Mouse (Mus musculus) testis, adult 2 months (tissue): ENCODE data around the gene Chst4. TPM values are rescaled to one million over a fixed set of nuclear protein-coding genes. Genes with fewer than 3 reads are reported as not detected.
A peak's percentile ranks its signal among the peaks of the same experiment; 100 is the strongest.

Source experiments
- H3K27ac ChIP-seq: fragments of 200-500 bp; 2 replicates; pipeline ENCODE4 v1.5.1; 2012; ENCODE audit warnings: low read depth, low read length; ENCODE audit not compliant: control insufficient read depth, insufficient read depth
- H3K27me3 ChIP-seq: fragments of 200-500 bp; 2 replicates; pipeline ENCODE4 v1.6.1; 2012; ENCODE audit warnings: mild to moderate bottlenecking, low read length, moderate library complexity; ENCODE audit not compliant: control insufficient read depth, insufficient read depth
- H3K36me3 ChIP-seq: fragments of 200-500 bp; 2 replicates; pipeline ENCODE4 v1.6.1; 2012; ENCODE audit warnings: mild to moderate bottlenecking, low read length; ENCODE audit not compliant: control insufficient read depth, insufficient read depth
- H3K4me1 ChIP-seq: fragments of 200-500 bp; 2 replicates; pipeline ENCODE4 v1.6.1; 2012; ENCODE audit warnings: low read length; ENCODE audit not compliant: control insufficient read depth, insufficient read depth
- H3K4me3 ChIP-seq: fragments of 200-500 bp; 2 replicates; pipeline ENCODE4 v1.5.1; 2012; ENCODE audit warnings: low read depth, mild to moderate bottlenecking, low read length, moderate library complexity, mixed read lengths; ENCODE audit not compliant: control insufficient read depth
- CTCF ChIP-seq: fragments of 200-500 bp; IDR thresholded peaks from 2 replicates; pipeline ENCODE4 v1.5.1; 2012; ENCODE audit warnings: low read depth, mild to moderate bottlenecking, inconsistent platforms, low read length, moderate library complexity; ENCODE audit not compliant: control insufficient read depth, insufficient read depth, insufficient replicate concordance
- POLR2A ChIP-seq: fragments of 200-500 bp; IDR thresholded peaks from 2 replicates; pipeline ENCODE4 v1.6.1; 2012; ENCODE audit warnings: low read depth, mild to moderate bottlenecking, inconsistent platforms, low read length, moderate library complexity; ENCODE audit not compliant: control insufficient read depth
- polyA plus RNA-seq: library from polyadenylated mRNA; depleted of rRNA; stranded (reverse); fragments of >200 nt; gene quantifications from 2 replicates; pipeline ENCODE4 v1.2.3, GENCODE M21; 2012; rRNA removed

Gene Chst4
- polyA plus RNA-seq, result 0.06 and 0.14 TPM in 2 replicates

DNA sequence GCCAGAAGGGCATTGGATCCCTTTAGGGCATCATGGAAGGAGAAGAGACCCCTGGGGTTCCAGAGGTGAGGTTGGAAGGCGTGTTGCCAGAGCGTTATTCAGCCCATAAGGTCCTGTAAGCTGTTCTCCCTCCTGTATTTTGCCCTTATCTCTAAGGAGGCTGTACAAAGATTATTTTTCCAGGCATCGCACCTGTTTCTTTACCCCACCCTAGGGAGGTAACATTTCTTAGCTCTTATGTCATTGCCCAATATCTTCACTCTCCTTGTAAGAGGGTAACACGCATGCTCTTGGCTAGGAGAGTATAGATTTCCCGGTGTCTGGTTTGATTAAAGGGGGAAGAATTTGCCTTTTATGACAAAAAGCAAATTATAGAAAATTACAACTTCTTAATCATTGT lies at the start of gene Chst4:
Chst4 (minus strand) TSS at position 82 of the 400 bp plus-strand sequence.
- H3K36me3 ChIP-seq, result no peaks in the 10 kb centered on the region
- no peak for TF ChIP-seq POLR2A
- TF ChIP-seq CTCF, result no peak
- no peaks in the 10 kb centered on the region for H3K27me3 ChIP-seq
- no peak within 1 kb of the TSS for H3K27ac ChIP-seq
- no peak within 1 kb of the TSS for H3K4me3 ChIP-seq
- H3K4me1 ChIP-seq, result no peaks in the 10 kb centered on the region

GRCm38 (mm10) chr8:110082416-110083105 lies 43.0 kb upstream of the Chst4 start:
- H3K4me3 ChIP-seq, result no peak overlapping the region
- no peak for TF ChIP-seq POLR2A
- no peak for TF ChIP-seq CTCF
- no peaks in the 10 kb centered on the region for H3K27me3 ChIP-seq
- no peak overlapping the region for H3K27ac ChIP-seq
- H3K4me1 ChIP-seq, result peaks cover 3% of the 10 kb centered on the region
- H3K36me3 ChIP-seq, result no peaks in the 10 kb centered on the region; the same call in 1 of the 2 replicates

GRCm38 (mm10) chr8:110079282-110080221 lies 40.0 kb upstream of the Chst4 start, which contains the start of gene Zfp612:
Gene Zfp612 (plus strand): TSS chr8:110079746.
- H3K27ac ChIP-seq, result peak within 1 kb of the TSS; percentile 71
- no peaks in the 10 kb centered on the region; the same call in 1 of the 2 replicates for H3K36me3 ChIP-seq

DNA sequence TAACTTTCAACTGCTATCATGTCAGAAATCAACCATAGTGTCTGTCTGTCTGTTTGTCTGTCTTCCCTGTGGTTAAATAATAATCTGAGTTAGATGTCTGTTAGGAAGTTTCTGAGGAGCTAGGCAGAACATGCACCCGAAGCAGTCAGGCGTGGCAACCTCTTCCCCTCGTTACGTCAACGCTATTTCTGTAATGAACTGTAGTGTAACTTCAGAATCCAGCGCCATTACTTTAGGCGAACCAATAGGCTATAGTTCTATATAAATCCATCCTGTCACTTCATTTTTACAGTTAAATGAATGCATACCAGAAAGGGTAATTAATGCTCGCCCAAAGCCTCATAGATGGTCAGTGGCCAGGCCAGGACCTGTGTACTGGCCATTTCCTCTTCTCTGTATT lies 35.0 kb upstream of the Chst4 start:
- Histone ChIP-seq H3K4me3 (no peak overlapping the region), H3K27me3 (no peaks in the 10 kb centered on the region), H3K36me3 (no peaks in the 10 kb centered on the region), H3K27ac (no peak overlapping the region), H3K4me1 (peaks cover 5% of the 10 kb centered on the region)
- TF ChIP-seq POLR2A, result no peak
- no peak for TF ChIP-seq CTCF

More at GRCm38 (mm10) chr8:110079282-110080221, 40.0 kb upstream of the Chst4 start, which contains the start of gene Zfp612:
- TF ChIP-seq CTCF (no peak), POLR2A (peak; percentile 72; the same call in 1 of the 2 replicates)
- no peaks in the 10 kb centered on the region for H3K27me3 ChIP-seq
- H3K4me1 ChIP-seq, result peaks cover 3% of the 10 kb centered on the region
- H3K4me3 ChIP-seq, result peak within 1 kb of the TSS; percentile 96

DNA sequence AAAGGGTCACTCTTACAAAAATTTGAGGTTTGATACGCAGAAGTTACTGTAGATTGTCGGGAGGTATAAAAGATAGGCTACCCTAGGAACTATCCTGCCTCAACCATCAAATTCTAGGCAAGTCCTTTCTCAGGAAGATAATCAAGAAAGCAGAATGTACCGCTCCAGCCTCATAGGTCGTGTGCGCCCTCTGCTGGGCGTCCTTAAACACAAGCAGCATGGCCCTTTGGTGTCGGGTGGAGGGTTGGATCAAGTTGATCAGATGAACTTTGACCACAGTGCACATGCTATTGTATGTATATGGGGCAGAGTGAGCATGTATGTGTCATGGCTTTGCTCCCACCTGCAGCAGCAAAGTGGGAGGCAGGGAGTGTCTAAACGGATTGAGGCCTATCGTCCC lies 32.1 kb upstream of the Chst4 start:
- Histone ChIP-seq H3K27ac (no peak overlapping the region), H3K4me1 (peaks cover 3% of the 10 kb centered on the region), H3K27me3 (no peaks in the 10 kb centered on the region), H3K4me3 (no peak overlapping the region), H3K36me3 (no peaks in the 10 kb centered on the region)
- TF ChIP-seq CTCF, result peak; percentile 79; the same call in 1 of the 2 replicates
- TF ChIP-seq POLR2A, result no peak

DNA sequence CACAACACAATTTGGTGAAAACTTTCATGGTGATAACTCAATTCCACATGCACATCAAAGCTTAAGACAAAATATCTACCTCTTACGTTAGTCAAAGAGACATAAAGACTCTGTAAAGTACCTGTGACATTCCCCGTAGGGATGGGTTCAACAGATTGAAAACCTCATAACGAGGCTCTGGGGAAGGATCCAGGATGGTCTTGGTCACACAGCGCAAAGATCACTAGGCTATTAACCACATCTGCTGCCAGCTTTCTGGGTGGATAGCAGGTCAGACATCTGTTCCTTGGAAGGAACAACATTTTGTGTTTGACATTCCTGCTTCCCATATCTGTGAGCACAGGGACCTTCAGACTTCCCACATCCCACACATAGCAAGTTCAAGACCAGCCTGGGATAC lies 30.2 kb upstream of the Chst4 start:
- Histone ChIP-seq H3K4me3 (no peak overlapping the region), H3K36me3 (no peaks in the 10 kb centered on the region), H3K27ac (no peak overlapping the region), H3K27me3 (no peaks in the 10 kb centered on the region), H3K4me1 (peaks cover 3% of the 10 kb centered on the region)
- no peak for TF ChIP-seq CTCF
- TF ChIP-seq POLR2A, result no peak

DNA sequence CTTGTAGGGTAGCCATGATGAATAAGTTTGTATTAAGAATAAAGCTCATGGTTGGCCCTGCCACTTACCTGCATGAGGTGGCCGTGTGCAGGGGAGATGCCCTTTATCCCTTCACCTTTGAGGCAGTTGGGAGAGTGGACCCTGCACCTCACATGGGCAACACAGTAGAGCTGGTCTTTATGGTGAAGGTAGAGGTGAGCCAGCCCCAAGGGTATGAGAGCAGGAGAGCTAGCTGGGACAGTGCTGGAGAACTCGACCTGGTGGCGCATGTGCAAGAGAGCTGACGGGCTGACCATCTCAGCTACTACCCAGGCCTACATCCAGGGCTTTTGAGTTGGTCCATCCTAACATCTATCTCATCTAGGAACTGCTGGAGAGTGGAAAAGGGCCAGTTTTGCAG lies 26.1 kb upstream of the Chst4 start:
- Histone ChIP-seq H3K4me3 (no peak overlapping the region), H3K4me1 (no peaks in the 10 kb centered on the region; the same call in none of the 2 replicates), H3K36me3 (no peaks in the 10 kb centered on the region), H3K27ac (no peak overlapping the region), H3K27me3 (no peaks in the 10 kb centered on the region)
- TF ChIP-seq POLR2A (no peak), CTCF (no peak)
